Mouse (Mus musculus) embryonic facial prominence, embryonic 14.5 days (tissue): Measurements from ENCODE around the gene Hsf2bp. TPM values are rescaled to one million over a fixed set of nuclear protein-coding genes. Genes with fewer than 3 reads are reported as not detected.

Experiments
- ATAC-seq: fragments of 200-750 bp; cut with Nextera tagmentation; 2 replicates; pipeline ENCODE4 v1.8.0; 2017; ENCODE audit warnings: low read depth, moderate number of reproducible peaks, moderate TSS enrichment
- DNase-seq: peaks from one replicate; pipeline ENCODE4 v3.0.0-alpha.2; 2015; ENCODE audit warnings: low spot score
- H3K27ac ChIP-seq: fragments of 300-500 bp; sonication (generic); replicated peaks from 2 replicates; pipeline ENCODE4 v1.5.1; 2014; ENCODE audit warnings: low read depth, mild to moderate bottlenecking, low read length, moderate library complexity
- H3K27me3 ChIP-seq: fragments of 300-500 bp; sonication (generic); replicated peaks from 2 replicates; pipeline ENCODE4 v1.6.1; 2014; ENCODE audit warnings: low read length; ENCODE audit not compliant: control insufficient read depth, insufficient read depth
- H3K36me3 ChIP-seq: fragments of 300-500 bp; sonication (generic); 2 replicates; pipeline ENCODE4 v1.6.1; 2014; ENCODE audit warnings: low read length, mixed read lengths; ENCODE audit not compliant: control insufficient read depth, insufficient read depth
- H3K4me1 ChIP-seq: fragments of 300-500 bp; sonication (generic); 2 replicates; pipeline ENCODE4 v1.6.1; 2014; ENCODE audit warnings: antibody characterized with exemption, low read length; ENCODE audit not compliant: control insufficient read depth, insufficient read depth
- H3K4me2 ChIP-seq: fragments of 300-500 bp; sonication (generic); 2 replicates; pipeline ENCODE4 v1.6.1; 2014; ENCODE audit warnings: low read depth, mild to moderate bottlenecking, low read length, moderate library complexity, mixed read lengths
- H3K4me3 ChIP-seq: fragments of 300-500 bp; sonication (generic); 2 replicates; pipeline ENCODE4 v1.5.1; 2014; ENCODE audit warnings: low read depth, mild to moderate bottlenecking, low read length
- H3K9ac ChIP-seq: fragments of 300-500 bp; sonication (generic); 2 replicates; pipeline ENCODE4 v1.6.1; 2014; ENCODE audit warnings: low read depth, mild to moderate bottlenecking, low read length, moderate library complexity, mixed read lengths
- H3K9me3 ChIP-seq: fragments of 300-500 bp; sonication (generic); 2 replicates; pipeline ENCODE4 v1.6.1; 2016; ENCODE audit warnings: low read length; ENCODE audit not compliant: control insufficient read depth
- WGBS: fragments of 180-500 bp; shearing (Covaris S2); extraction: QIAGEN DNeasy Blood & Tissue Kit; methylation state at CpG from one replicate; pipeline ENCODE4 v1.1.7; 2014; 5-methylcytosine and 5-hydroxymethylcytosine counted together
- polyA plus RNA-seq: library from polyadenylated mRNA; unstranded; fragments of >200 nt; fragmentation: Nextera tagmentation; extraction: Ambion mirVana; gene quantifications from 2 replicates; pipeline ENCODE4 v1.2.1, GENCODE M21; 2014

Gene Hsf2bp
- polyA plus RNA-seq, 1 experiment from 2014 or later = 1.2 TPM

DNA sequence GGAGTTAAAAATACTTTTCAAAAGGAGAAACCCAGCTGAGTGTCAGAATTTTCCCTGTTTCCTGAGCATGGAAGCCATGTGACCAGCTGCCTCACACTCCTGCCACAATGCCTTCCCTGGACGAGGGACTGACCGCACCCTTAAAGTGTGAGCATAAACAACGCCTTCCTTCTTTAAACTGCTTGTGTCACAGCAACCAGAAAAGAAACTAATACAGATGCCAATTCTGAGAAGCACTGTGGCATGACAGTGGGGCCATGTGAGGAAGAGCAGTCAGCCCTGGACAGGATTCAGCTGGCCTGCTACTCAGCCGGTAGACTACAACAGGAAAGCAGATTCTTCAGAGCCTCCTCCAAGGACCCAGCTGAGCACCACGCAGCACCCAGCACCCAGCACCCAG, 29.3 kb downstream of the Hsf2bp start:
- no peaks in the 10 kb centered on the region for H3K9me3 ChIP-seq
- DNase-seq = no peak
- no peaks in the 10 kb centered on the region for H3K4me1 ChIP-seq
- H3K9ac ChIP-seq = no peak overlapping the region
- H3K27me3 ChIP-seq = no peaks in the 10 kb centered on the region
- H3K27ac ChIP-seq = no peak overlapping the region
- H3K4me3 ChIP-seq = no peak overlapping the region
- no peak overlapping the region for H3K4me2 ChIP-seq
- ATAC-seq = no peak
- WGBS = 74% methylated on average over 5 of the region's 5 CpGs
- no peaks in the 10 kb centered on the region for H3K36me3 ChIP-seq

DNA sequence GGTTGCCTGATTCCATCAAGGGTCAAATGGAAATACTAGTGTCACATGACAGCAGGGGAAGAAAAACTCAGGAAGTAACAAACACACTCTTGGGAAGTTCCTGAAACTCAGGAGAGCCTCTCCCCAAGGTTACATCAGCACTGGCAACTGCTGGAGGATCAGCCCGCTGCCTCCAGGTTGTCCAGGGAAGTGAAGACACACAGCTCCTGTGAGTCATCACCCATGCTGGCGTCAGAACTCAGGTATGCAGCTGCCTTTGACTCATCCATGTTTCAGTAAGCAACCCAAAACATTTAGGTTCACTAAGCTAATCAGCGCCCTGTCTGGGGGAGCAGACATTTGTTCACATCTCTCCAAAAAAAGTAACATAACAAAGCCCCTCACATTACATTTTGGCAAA, 32.9 kb downstream of the Hsf2bp start:
- WGBS = 87% methylated on average over 3 of the region's 3 CpGs
- Histone ChIP-seq H3K4me2 (no peak overlapping the region), H3K27ac (no peak overlapping the region), H3K9ac (no peak overlapping the region), H3K9me3 (no peaks in the 10 kb centered on the region), H3K4me1 (no peaks in the 10 kb centered on the region), H3K36me3 (no peaks in the 10 kb centered on the region), H3K27me3 (no peaks in the 10 kb centered on the region), H3K4me3 (no peak overlapping the region)
- no peak for DNase-seq
- no peak for ATAC-seq

DNA sequence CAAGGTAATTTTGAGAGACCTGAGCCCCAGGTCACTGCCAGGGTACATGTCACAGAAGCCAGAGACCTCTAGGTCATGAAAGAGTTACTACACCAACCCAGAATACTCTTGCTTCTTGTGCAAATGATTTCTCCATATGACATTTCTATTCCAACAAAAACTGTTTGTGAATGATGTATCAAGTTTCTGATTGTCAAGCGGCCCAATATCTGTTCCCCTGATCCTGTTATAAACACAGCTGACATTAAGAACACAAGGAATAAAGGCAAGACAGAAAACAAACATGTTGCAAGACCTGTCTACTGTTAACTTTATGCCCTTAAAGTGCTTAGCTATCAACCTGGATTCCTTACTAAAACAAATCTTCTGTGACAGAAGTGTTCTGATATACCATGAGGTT, 37.8 kb downstream of the Hsf2bp start:
- Histone ChIP-seq H3K27ac (no peak overlapping the region), H3K9ac (no peak overlapping the region), H3K36me3 (no peaks in the 10 kb centered on the region), H3K4me1 (no peaks in the 10 kb centered on the region), H3K9me3 (0 out of 2 replicates have a peak, but pooled peaks cover 6% of the 10 kb centered on the region), H3K4me3 (no peak overlapping the region), H3K4me2 (no peak overlapping the region), H3K27me3 (no peaks in the 10 kb centered on the region)
- 48% methylated on average over 1 of the region's 1 CpGs for WGBS
- DNase-seq (no peak), ATAC-seq (no peak)

DNA sequence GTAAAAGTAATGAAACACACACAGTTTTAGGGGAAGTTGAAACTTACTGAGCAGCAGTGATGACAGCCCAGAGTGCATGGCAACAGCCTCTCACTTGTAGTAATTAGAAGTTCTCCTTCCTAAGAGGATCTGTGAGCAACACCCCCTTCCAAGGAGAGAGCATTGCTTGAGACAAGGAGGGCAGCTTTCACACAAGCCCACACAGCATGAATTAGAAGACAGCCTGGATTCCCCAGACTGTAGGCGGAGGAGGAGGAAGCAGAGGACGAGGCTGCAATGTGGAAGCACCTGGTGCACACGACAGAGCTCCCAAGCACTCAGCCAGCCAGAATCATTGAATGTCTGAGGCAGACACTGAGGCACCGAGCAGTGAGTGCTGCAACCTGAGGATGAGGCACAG, 39.8 kb downstream of the Hsf2bp start:
- 69% methylated on average over 4 of the region's 4 CpGs for WGBS
- Histone ChIP-seq H3K4me2 (no peak overlapping the region), H3K4me1 (no peaks in the 10 kb centered on the region), H3K27ac (no peak overlapping the region), H3K9ac (no peak overlapping the region), H3K27me3 (no peaks in the 10 kb centered on the region), H3K36me3 (no peaks in the 10 kb centered on the region), H3K4me3 (no peak overlapping the region), H3K9me3 (0 out of 2 replicates have a peak, but pooled peaks cover 6% of the 10 kb centered on the region)
- ATAC-seq = no peak
- no peak for DNase-seq

DNA sequence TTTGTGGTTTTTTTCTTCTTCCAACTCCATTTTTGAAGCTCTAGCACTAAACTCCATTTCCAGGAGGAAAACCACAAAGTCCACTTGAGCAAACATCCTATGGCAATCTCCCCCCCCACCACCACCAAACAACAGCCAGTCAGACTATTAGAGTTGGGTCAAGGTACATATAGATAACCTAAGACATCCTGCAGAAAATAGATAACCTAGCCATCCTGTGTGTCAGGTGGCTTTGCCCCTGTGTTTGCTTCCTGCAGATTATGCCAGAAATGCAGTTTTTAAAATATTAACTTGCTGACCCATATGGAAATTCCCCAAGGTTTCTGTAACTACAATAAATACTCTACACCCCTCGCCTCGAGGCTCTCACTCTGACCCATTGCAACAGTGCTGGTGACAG, 40.4 kb downstream of the Hsf2bp start:
- Histone ChIP-seq H3K4me3 (no peak overlapping the region), H3K9ac (no peak overlapping the region), H3K4me2 (no peak overlapping the region), H3K27ac (no peak overlapping the region), H3K36me3 (no peaks in the 10 kb centered on the region), H3K27me3 (no peaks in the 10 kb centered on the region), H3K9me3 (0 out of 2 replicates have a peak, but pooled peaks cover 6% of the 10 kb centered on the region), H3K4me1 (no peaks in the 10 kb centered on the region)
- ATAC-seq (no peak), DNase-seq (no peak)
- 59% methylated on average over 2 of the region's 2 CpGs for WGBS

DNA sequence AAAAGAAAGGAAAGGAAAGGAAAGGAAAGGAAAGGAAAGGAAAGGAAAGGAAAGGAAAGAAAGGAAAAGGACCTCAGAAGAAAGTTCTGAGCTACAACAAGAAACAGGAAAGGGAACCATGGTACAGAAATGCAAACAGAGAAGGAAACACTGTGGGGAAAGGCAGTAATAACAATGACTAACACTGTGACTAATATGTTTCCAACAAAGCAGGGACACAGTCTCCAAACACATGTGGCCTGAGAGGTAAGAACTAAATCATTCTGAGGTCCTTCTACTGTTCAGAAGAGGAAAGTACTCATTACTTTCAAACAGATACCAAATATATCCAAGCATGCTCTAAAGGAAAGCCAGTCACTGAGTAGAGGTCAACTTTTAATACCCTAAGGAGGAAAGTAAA, 42.0 kb downstream of the Hsf2bp start:
- DNase-seq = no peak
- no peak for ATAC-seq
- Histone ChIP-seq H3K9ac (no peak overlapping the region), H3K27me3 (no peaks in the 10 kb centered on the region), H3K9me3 (0 out of 2 replicates have a peak, but pooled peaks cover 6% of the 10 kb centered on the region), H3K4me2 (no peak overlapping the region), H3K27ac (no peak overlapping the region), H3K4me1 (no peaks in the 10 kb centered on the region), H3K4me3 (no peak overlapping the region), H3K36me3 (no peaks in the 10 kb centered on the region)

DNA sequence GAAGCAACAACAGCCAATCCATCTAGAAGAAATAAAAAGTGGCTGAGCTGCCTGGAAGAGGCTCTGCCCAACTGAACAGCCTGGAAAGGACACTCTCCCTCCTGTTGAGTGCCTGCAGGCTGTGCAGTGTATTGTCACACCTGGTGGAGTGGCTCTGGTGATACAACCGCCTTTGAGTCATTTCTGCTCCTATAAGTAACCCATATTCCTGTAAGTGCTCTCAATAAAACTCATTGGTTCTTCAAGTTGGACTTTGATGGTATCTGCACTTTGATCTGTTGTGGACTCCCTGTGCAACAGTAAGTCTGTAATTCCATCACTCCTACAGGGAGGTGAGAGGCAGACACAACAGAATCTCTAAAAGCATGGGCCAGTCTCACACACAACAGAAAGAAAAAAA, 42.8 kb downstream of the Hsf2bp start:
- no peaks in the 10 kb centered on the region for H3K36me3 ChIP-seq
- whole genome bisulfite sequencing = 82% methylated on average over 1 of the region's 1 CpGs
- H3K9me3 ChIP-seq = 0 out of 2 replicates have a peak, but pooled peaks cover 6% of the 10 kb centered on the region
- H3K4me2 ChIP-seq = no peak overlapping the region
- no peaks in the 10 kb centered on the region for H3K4me1 ChIP-seq
- ATAC-seq (no peak), DNase-seq (no peak)
- no peak overlapping the region for H3K27ac ChIP-seq
- no peaks in the 10 kb centered on the region for H3K27me3 ChIP-seq
- no peak overlapping the region for H3K4me3 ChIP-seq
- no peak overlapping the region for H3K9ac ChIP-seq

DNA sequence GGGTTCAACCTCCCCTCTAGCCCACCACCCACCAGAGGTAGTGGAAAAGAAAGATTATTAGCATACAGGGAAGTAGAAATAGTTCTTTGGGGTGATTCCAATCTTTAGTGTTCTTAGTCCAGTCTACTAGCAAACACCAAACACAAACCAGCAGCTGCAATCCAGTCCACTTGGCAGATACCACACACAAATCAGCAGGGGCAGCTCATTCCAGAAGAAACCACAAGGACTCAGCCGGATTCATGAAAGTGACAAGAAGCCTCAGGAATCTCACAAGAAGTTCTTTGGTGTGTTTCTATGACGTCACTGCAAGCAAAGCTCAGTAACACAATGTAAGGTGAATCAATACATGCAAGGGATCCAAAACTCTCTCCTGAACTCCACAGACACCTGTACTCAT, 44.1 kb downstream of the Hsf2bp start:
- 0 out of 2 replicates have a peak, but pooled peaks cover 6% of the 10 kb centered on the region for H3K9me3 ChIP-seq
- no peak for ATAC-seq
- no peak overlapping the region for H3K4me3 ChIP-seq
- 49% methylated on average over 2 of the region's 2 CpGs for WGBS
- no peak overlapping the region for H3K27ac ChIP-seq
- H3K4me1 ChIP-seq = peaks cover 3% of the 10 kb centered on the region; the same call in 1 of the 2 replicates
- H3K4me2 ChIP-seq = no peak overlapping the region
- no peaks in the 10 kb centered on the region for H3K27me3 ChIP-seq
- H3K9ac ChIP-seq = no peak overlapping the region
- DNase-seq = no peak
- no peaks in the 10 kb centered on the region for H3K36me3 ChIP-seq

DNA sequence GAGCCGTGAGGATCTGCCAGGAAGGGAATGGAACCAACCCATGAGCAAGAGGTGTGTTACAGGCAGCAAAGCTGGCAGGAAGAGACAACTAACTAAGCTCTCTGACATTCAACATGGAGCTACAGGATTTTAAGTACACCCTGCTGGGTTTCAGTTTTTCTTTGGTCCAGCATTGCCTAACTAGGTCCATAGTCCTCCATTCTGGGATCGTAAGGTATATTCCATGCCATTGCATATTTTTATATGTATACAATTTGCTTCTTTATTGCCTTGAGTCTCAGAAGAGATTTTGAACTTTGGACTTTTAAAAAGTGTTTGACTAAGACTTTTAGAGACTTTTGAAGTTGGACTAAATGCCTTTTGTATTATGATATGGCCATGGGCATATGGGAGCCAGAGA, 47.1 kb downstream of the Hsf2bp start:
- Histone ChIP-seq H3K4me1 (peaks cover 3% of the 10 kb centered on the region; the same call in 1 of the 2 replicates), H3K4me2 (no peak overlapping the region), H3K36me3 (no peaks in the 10 kb centered on the region), H3K9me3 (no peaks in the 10 kb centered on the region), H3K9ac (no peak overlapping the region), H3K27me3 (no peaks in the 10 kb centered on the region), H3K27ac (no peak overlapping the region), H3K4me3 (no peak overlapping the region)
- ATAC-seq = no peak
- no peak for DNase-seq
- WGBS = 100% methylated on average over 2 of the region's 2 CpGs
